Mouse (Mus musculus) CD8-positive naive resting alpha-beta T cell, adult 57 days (primary cell): ENCODE results near the gene C730034F03Rik. TPM values are rescaled to one million over a fixed set of nuclear protein-coding genes. Genes with fewer than 3 reads are reported as not detected.

Source experiments
- total RNA-seq: library from RNA; stranded (reverse); gene quantifications from one replicate; pipeline ENCODE4 v1.2.4, GENCODE M21; 2023

C730034F03Rik gene
- 12.1 TPM for total RNA-seq

GRCm38 (mm10) chr15:89429352-89430221 is at the start of gene C730034F03Rik, which contains the start of the genes Gm44502 and Chkb:
C730034F03Rik (plus strand) TSS chr15:89429589.
Gm44502 (minus strand) TSS chr15:89429696.
Chkb (minus strand) TSS chr15:89429908.

GRCm38 (mm10) chr15:89384617-89385016 is 44.8 kb upstream of the C730034F03Rik start, which contains the start of gene Klhdc7b:
Klhdc7b (plus strand) TSS chr15:89384917.

GRCm38 (mm10) chr15:89410118-89410517 is 19.3 kb upstream of the C730034F03Rik start, which contains the start of gene Syce3:
Syce3 (minus strand) TSS chr15:89410503.

GRCm38 (mm10) chr15:89425711-89426121 is 3.7 kb upstream of the C730034F03Rik start, which contains the start of gene Cpt1b:
Cpt1b (minus strand) TSS chr15:89425863.

GRCm38 (mm10) chr15:89453865-89454478 is 24.6 kb downstream of the C730034F03Rik start, which contains the start of gene Mapk8ip2:
Mapk8ip2 (plus strand) TSS chr15:89453913.

GRCm38 (mm10) chr15:89477091-89477491 is 47.7 kb downstream of the C730034F03Rik start, which contains the start of gene Arsa:
Arsa (minus strand) TSS chr15:89477425.

Other genes starting within 250 kb of the C730034F03Rik start
- 1.8 TPM for gene Plxnb2, start 248.8 kb upstream of the C730034F03Rik start, total RNA-seq
- 24.3 TPM for gene Dennd6b, start 233.1 kb upstream of the C730034F03Rik start, total RNA-seq
- gene Ppp6r2, start 218.0 kb upstream of the C730034F03Rik start, total RNA-seq, result 38.3 TPM
- gene Sbf1, start 114.3 kb upstream of the C730034F03Rik start, total RNA-seq, result 424 TPM
- not detected for gene Adm2, start 106.9 kb upstream of the C730034F03Rik start, total RNA-seq
- gene Miox, start 95.2 kb upstream of the C730034F03Rik start, total RNA-seq, result not detected
- 33.6 TPM for gene Lmf2, start 73.9 kb upstream of the C730034F03Rik start, total RNA-seq
- gene Ncaph2, start 73.9 kb upstream of the C730034F03Rik start, total RNA-seq, result 117 TPM
- 17.8 TPM for gene Sco2, start 55.7 kb upstream of the C730034F03Rik start, total RNA-seq
- 0.49 TPM for gene Tymp, start 52.5 kb upstream of the C730034F03Rik start, total RNA-seq
- gene Odf3b, start 50.3 kb upstream of the C730034F03Rik start, total RNA-seq, result not detected
- not detected for gene Klhdc7b, start 44.7 kb upstream of the C730034F03Rik start, total RNA-seq
- not detected for gene Syce3, start 19.1 kb upstream of the C730034F03Rik start, total RNA-seq
- 8.1 TPM for gene Cpt1b, start 3.7 kb upstream of the C730034F03Rik start, total RNA-seq
- gene Gm44502, start 107 bp downstream of the C730034F03Rik start, total RNA-seq, result not detected
- gene Chkb, start 319 bp downstream of the C730034F03Rik start, total RNA-seq, result 220 TPM
- not detected for gene Mapk8ip2, start 24.3 kb downstream of the C730034F03Rik start, total RNA-seq
- 13.4 TPM for gene Arsa, start 47.8 kb downstream of the C730034F03Rik start, total RNA-seq
- gene Shank3, start 70.0 kb downstream of the C730034F03Rik start, total RNA-seq, result 0.43 TPM
- gene Acr, start 138.7 kb downstream of the C730034F03Rik start, total RNA-seq, result not detected
- 1.1 TPM for gene Rabl2, start 162.3 kb downstream of the C730034F03Rik start, total RNA-seq